In genomic region chr11:32348433-32349283, GRCm38 (mm10) we compare ENCODE assay signal across 9 mouse cellular contexts. TPM values are rescaled to one million over a fixed set of nuclear protein-coding genes. Genes with fewer than 3 reads are reported as not detected.
DNase-seq lines count a peak whose midpoint lies in the region; ATAC-seq and TF ChIP-seq lines count a peak whose summit lies in the region.
"Had no signal": no experiment of that assay in that cellular context is flagged by ENCODE, and none has a peak within 500 bp of the region (broad histone marks: within the 10 kb centered on the region; RNA-seq: fewer than 3 reads in every experiment).

No protein-coding gene starts in this region.

- no peak for TF ChIP-seq EP300 in ES-Bruce4 (IDR thresholded peaks at IDR 0.05; ENCODE audit: insufficient read depth, low read depth, low read length)

- H3K9ac ChIP-seq in ES-Bruce4 (ENCODE audit: low read depth, poor library complexity, severe bottlenecking): peak overlapping the region; percentile 94
- H3K9ac ChIP-seq in forebrain, embryonic 16.5 days (replicated peaks; ENCODE audit: low read depth, low read length): peak overlapping the region; percentile 91

- peak overlapping the region; percentile 71 for H3K4me2 ChIP-seq in forebrain, embryonic 16.5 days (ENCODE audit: low read length)

- TF ChIP-seq CTCF in ES-Bruce4 (IDR thresholded peaks at IDR 0.05; ENCODE audit: low read depth, low read length): no peak

- H3K27me3 ChIP-seq in heart, embryonic 10.5 days (ENCODE audit: insufficient read depth, poor library complexity, severe bottlenecking): 0 out of 2 replicates have a peak, but pooled peaks cover 6% of the 10 kb centered on the region
- 0 out of 2 replicates have a peak, but pooled peaks cover 3% of the 10 kb centered on the region for H3K27me3 ChIP-seq in ES-Bruce4 (ENCODE audit: control insufficient read depth, insufficient read depth, low read length, poor library complexity, severe bottlenecking)
- H3K27me3 ChIP-seq in forebrain, embryonic 16.5 days (replicated peaks; ENCODE audit: control insufficient read depth, insufficient read depth, low read length): no peaks in the 10 kb centered on the region

- H3K9me3 ChIP-seq in heart, embryonic 10.5 days: no peaks in the 10 kb centered on the region
- H3K9me3 ChIP-seq in ES-Bruce4 (replicated peaks; ENCODE audit: control insufficient read depth, insufficient read depth, low read length, poor library complexity, severe bottlenecking): no peaks in the 10 kb centered on the region
- no peaks in the 10 kb centered on the region for H3K9me3 ChIP-seq in forebrain, embryonic 16.5 days (ENCODE audit: control insufficient read depth, low read length)

- H3K27ac ChIP-seq in heart, embryonic 10.5 days: peak overlapping the region; percentile 96
- no peak overlapping the region for H3K27ac ChIP-seq in ES-Bruce4 (ENCODE audit: insufficient read depth, low read length)
- peak overlapping the region; percentile 46 for H3K27ac ChIP-seq in forebrain, embryonic 16.5 days (ENCODE audit: low read length)
- peak overlapping the region; percentile 96 for H3K27ac ChIP-seq in macrophage

- no peak for DNase-seq in heart, embryonic 10.5 days (ENCODE audit: low spot score)
- no peak for DNase-seq in heart, postnatal 4 days
- DNase-seq in adrenal gland, adult 8-10 months: no peak
- DNase-seq in adrenal gland, adult (ENCODE audit: inconsistent age in 2 of 2, low spot score in 1 of 2): no peak
- DNase-seq in frontal cortex, postnatal 10 days (ENCODE audit: low spot score in 2 of 2): no peak

- H3K4me1 ChIP-seq in heart, embryonic 10.5 days: peaks cover 52% of the 10 kb centered on the region
- peaks cover 3% of the 10 kb centered on the region for H3K4me1 ChIP-seq in ES-Bruce4 (ENCODE audit: control insufficient read depth, insufficient read depth, low read length)
- peaks cover 27% of the 10 kb centered on the region for H3K4me1 ChIP-seq in forebrain, embryonic 16.5 days (replicated peaks; ENCODE audit: control insufficient read depth, insufficient read depth, low read length)

- 32% methylated on average over 9 of the region's 9 CpGs for WGBS in heart, embryonic 10.5 days
- WGBS in forebrain, embryonic 16.5 days: 15% methylated on average over 9 of the region's 9 CpGs
- WGBS in macrophage (ENCODE audit: missing documents): 43% methylated on average over 8 of the region's 9 CpGs

- H3K36me3 ChIP-seq in heart, embryonic 10.5 days: peaks cover 14% of the 10 kb centered on the region
- H3K36me3 ChIP-seq in ES-Bruce4 (ENCODE audit: control insufficient read depth, insufficient read depth, low read length, poor library complexity, severe bottlenecking) (no peaks in the 10 kb centered on the region), macrophage (ENCODE audit: inconsistent target) (peaks cover 27% of the 10 kb centered on the region; the same call in 1 of the 2 replicates)
- 0 out of 2 replicates have a peak, but pooled peaks cover 4% of the 10 kb centered on the region for H3K36me3 ChIP-seq in forebrain, embryonic 16.5 days (ENCODE audit: control insufficient read depth, insufficient read depth)

- no peak for TF ChIP-seq POLR2A in ES-Bruce4 (IDR thresholded peaks at IDR 0.05; ENCODE audit: insufficient read depth, low read length)

- H3K4me3 ChIP-seq in heart, embryonic 10.5 days: peak overlapping the region; percentile 93
- H3K4me3 ChIP-seq in ES-Bruce4 (ENCODE audit: low read depth, low read length): peak overlapping the region; percentile 89
- peak overlapping the region; percentile 81 for H3K4me3 ChIP-seq in forebrain, embryonic 16.5 days (replicated peaks; ENCODE audit: low read length)
- H3K4me3 ChIP-seq in macrophage (ENCODE audit: inconsistent target): peak overlapping the region; percentile 93

- ATAC-seq in forebrain, embryonic 16.5 days: no peak

- peaks cover 59% of the 10 kb centered on the region for H3K79me2 ChIP-seq in macrophage (ENCODE audit: inconsistent target)

RNA-seq across cellular contexts. Expression of gene Sh3pxd2b, which starts 1.0 kb away (rescaled TPM):
- polyA plus RNA-seq in heart, embryonic 10.5 days (2016; fragmentation: Nextera tagmentation; extraction: Ambion mirVana): 14.9 and 16.8 TPM in 2 replicates
- total RNA-seq in heart, postnatal 4 days (2021): 10 to 100 TPM; 30.1 to 31.0 TPM
- polyA plus RNA-seq in ES-Bruce4 (2011; ENCODE audit: insufficient read depth, insufficient read length, low read depth, missing spikeins) (5.9 and 6.1 TPM in 2 replicates), macrophage (2018) (55.4 to 66.8 TPM (median 59.7 TPM) in 3 replicates)
- 16.2 and 22.4 TPM in 2 replicates for polyA plus RNA-seq in forebrain, embryonic 16.5 days (2015; fragmentation: Nextera tagmentation; extraction: Ambion mirVana)
- 100 to 1,000 TPM in 24 of 26 experiments, 10 to 100 TPM in 2; 76.4 to 172 (median 126) TPM for total RNA-seq in macrophage (2018; cell fraction: chromatin; rRNA removed)
- total RNA-seq in macrophage (2018; cell fraction: cytosol; rRNA removed): 100 to 1,000 TPM in 10 of 26 experiments, 10 to 100 TPM in 16; 60.9 to 112 (median 86.5) TPM
- total RNA-seq in macrophage (2018; cell fraction: nucleus; rRNA removed): 100 to 1,000 TPM in 20 of 26 experiments, 10 to 100 TPM in 6; 86.6 to 152 (median 112) TPM
- total RNA-seq in adrenal gland, adult 8-10 months (2022): 10 to 100 TPM in 2 of 4 experiments, 1 to 10 TPM in 2; 5.6 to 10.8 (median 8.8) TPM

RNA-seq across cellular contexts. Expression of gene Hbq1a, which starts 48.8 kb away (rescaled TPM):
- polyA plus RNA-seq in heart, embryonic 10.5 days (2016; fragmentation: Nextera tagmentation; extraction: Ambion mirVana): not detected in 2 replicates
- total RNA-seq in heart, postnatal 4 days (2021): under 1 TPM in 1 of 2 experiments, not detected in 1; 0.77 TPM
- polyA plus RNA-seq in ES-Bruce4 (2011; ENCODE audit: insufficient read depth, insufficient read length, low read depth, missing spikeins) (not detected in 2 replicates), macrophage (2018) (not detected in 3 replicates)
- polyA plus RNA-seq in forebrain, embryonic 16.5 days (2015; fragmentation: Nextera tagmentation; extraction: Ambion mirVana): 1.3 and 1.9 TPM in 2 replicates
- total RNA-seq in macrophage (2018; cell fraction: chromatin; rRNA removed): not detected
- total RNA-seq in macrophage (2018; cell fraction: cytosol; rRNA removed): not detected
- not detected for total RNA-seq in macrophage (2018; cell fraction: nucleus; rRNA removed)
- under 1 TPM in 1 of 4 experiments, not detected in 3; 0.54 TPM for total RNA-seq in adrenal gland, adult 8-10 months (2022)
- total RNA-seq: granulocyte monocyte progenitor cell, adult 5-6 weeks had no signal

RNA-seq across cellular contexts. Expression of gene Hba-a2, which starts 52.4 kb away (rescaled TPM):
- polyA plus RNA-seq in heart, embryonic 10.5 days (2016; fragmentation: Nextera tagmentation; extraction: Ambion mirVana): 9,075 and 12,184 TPM in 2 replicates
- over 10,000 TPM in 1 of 2 experiments, 1,000 to 10,000 TPM in 1; 3,595 to 11,404 TPM for total RNA-seq in heart, postnatal 4 days (2021)
- 5.6 and 10.3 TPM in 2 replicates for polyA plus RNA-seq in ES-Bruce4 (2011; ENCODE audit: insufficient read depth, insufficient read length, low read depth, missing spikeins)
- polyA plus RNA-seq in forebrain, embryonic 16.5 days (2015; fragmentation: Nextera tagmentation; extraction: Ambion mirVana): 5,488 and 6,869 TPM in 2 replicates
- not detected for total RNA-seq in macrophage (2018; cell fraction: chromatin; rRNA removed)
- under 1 TPM in 1 of 26 experiments, not detected in 25; 0.19 TPM for total RNA-seq in macrophage (2018; cell fraction: cytosol; rRNA removed)
- total RNA-seq in macrophage (2018; cell fraction: nucleus; rRNA removed): 1 to 10 TPM in 1 of 26 experiments, not detected in 25; 3.7 TPM
- not detected in 3 replicates for polyA plus RNA-seq in macrophage (2018)
- 1,000 to 10,000 TPM in 1 of 4 experiments, 100 to 1,000 TPM in 3; 528 to 1,532 (median 627) TPM for total RNA-seq in adrenal gland, adult 8-10 months (2022)

Comparison
In these comparisons a context has a peak if more than half of its experiments do, and no peak if none do; other contexts are left out.
1. RNA of gene Hba-a2, which starts 52.4 kb away (polyA plus RNA-seq): 9,075 to 12,184 TPM in heart, embryonic 10.5 days and 5,488 to 6,869 TPM in forebrain, embryonic 16.5 days; 5.6 to 10.3 TPM in ES-Bruce4 and not detected in macrophage; every median in the first group is over 100 times any median in the second.
2. Peak in every context shown above with its lines, with median percentiles within 50 percentile points of each other: H3K4me3 ChIP-seq.